Mouse (Mus musculus): ENCODE measurements around the gene Mcoln2.

Mcoln2 gene

DNA sequence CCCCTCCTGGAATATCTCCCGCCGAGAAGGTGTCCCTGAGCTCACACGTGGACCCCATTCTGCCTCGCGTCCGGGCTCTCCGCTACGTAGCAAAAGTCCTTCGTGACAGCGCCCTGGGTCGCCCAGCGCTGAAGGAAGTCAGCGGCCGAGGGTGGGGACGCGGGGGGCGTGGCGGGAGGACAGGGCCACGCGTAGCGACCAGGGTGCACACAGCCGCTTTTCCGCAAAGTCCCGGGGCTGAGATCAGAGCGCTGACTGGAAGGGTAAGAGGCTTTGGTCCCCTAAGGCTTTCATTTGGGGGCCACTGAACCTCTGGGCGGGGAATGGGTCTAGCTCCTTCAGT lies 396 bp downstream of the Mcoln2 start:
- peak; percentile 47 for DNase-seq

DNA sequence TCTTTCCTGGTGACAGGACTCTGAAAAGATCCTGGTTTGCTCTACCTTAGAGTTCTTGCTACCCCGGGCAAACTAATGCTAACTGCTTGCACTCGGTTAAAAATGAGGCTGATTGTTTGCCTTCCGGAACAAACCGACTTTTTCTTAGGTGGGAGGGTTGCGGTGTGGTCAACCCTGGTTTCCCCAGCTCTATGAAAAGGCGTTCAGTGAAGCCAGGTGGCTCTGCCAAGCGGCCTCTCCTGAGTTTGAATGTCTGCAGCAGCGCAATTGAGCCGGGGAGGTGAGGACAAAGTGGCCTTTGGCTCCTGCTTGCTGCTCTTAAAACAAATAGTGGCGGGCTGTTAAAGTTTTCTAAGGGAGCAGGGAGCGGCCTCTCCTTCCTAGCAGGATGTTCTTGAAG lies 927 bp downstream of the Mcoln2 start:
- no peak for DNase-seq

DNA sequence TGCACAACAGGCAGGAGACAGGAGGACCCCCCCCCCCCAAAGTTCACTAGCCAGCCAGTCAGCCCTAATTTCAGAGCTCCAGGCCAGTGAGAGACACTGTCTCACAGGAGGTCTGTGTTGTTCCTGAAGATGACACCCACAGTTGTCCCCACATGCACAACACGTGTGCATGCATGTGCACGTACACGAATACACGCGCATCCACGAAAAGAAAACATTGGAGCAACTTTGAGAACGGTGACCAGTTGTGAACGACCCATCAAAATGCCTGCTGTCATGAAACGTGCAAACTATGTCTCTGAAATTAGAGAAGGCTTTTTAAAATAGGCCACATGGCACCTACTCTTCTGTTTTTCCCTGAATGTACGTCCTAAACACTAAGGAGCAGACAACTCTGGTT lies 1.7 kb downstream of the Mcoln2 start:
- no peak for DNase-seq

DNA sequence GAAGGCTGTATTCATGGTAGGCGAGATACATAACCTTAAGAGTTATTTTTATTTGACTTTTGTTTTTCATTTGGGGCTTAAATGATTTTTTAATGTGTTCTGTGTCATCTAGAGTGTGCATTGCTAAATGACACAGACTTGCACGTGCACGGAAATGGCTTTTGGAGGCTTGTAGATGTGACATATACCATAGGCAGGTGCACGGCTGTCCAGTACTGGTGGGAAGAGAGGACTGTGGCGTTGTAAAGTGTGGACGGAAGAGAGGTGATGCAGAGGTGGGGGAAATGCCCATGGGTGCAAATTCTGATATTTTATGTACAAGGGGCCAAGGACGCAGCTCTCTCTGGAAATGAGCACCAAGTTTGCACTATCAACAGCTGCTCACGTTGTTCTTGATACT lies 2.1 kb downstream of the Mcoln2 start:
- no peak for DNase-seq

DNA sequence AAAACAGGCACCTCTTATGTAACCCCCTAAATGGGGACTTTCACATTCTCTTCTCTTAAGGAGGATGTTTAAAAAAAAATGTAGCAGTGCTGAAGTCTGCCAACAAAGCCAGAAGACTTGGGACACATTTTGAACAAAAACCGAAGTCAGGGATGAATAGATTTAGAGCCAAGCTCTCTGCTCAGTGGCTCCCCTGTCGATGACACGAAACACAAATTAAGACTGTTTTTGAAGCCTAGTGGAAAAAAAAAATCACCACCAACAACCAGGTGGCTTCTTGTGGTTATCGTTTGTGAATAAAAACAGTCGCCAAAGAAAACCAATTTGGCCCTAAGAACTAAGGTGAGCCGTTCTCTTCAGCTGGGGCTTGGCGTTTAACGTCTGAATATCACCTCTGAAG lies 2.7 kb downstream of the Mcoln2 start:
- no peak for DNase-seq

DNA sequence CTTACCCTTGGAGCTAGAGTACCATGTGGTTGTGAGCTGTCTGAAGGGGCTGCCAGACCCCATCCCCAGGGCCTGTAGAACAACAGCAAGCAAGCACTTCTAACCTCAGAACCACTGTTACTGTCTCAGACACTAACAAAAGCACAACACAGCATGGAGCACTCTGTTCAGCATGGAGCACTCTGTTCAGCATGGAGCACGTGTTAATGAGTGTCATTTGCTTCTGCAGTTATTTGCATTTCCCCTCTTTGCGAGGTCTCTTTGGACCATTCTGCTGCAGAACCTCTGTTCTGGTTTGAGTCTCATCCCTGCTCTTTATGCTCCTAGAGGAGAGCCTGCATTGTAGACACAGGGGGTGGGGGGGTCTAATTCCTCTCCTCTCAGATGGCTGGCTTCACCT lies 3.3 kb downstream of the Mcoln2 start:
- DNase-seq, result no peak

GRCm38 (mm10) chr3:146153862-146154611 lies 4.4 kb downstream of the Mcoln2 start:
- DNase-seq, result peak; percentile 29

DNA sequence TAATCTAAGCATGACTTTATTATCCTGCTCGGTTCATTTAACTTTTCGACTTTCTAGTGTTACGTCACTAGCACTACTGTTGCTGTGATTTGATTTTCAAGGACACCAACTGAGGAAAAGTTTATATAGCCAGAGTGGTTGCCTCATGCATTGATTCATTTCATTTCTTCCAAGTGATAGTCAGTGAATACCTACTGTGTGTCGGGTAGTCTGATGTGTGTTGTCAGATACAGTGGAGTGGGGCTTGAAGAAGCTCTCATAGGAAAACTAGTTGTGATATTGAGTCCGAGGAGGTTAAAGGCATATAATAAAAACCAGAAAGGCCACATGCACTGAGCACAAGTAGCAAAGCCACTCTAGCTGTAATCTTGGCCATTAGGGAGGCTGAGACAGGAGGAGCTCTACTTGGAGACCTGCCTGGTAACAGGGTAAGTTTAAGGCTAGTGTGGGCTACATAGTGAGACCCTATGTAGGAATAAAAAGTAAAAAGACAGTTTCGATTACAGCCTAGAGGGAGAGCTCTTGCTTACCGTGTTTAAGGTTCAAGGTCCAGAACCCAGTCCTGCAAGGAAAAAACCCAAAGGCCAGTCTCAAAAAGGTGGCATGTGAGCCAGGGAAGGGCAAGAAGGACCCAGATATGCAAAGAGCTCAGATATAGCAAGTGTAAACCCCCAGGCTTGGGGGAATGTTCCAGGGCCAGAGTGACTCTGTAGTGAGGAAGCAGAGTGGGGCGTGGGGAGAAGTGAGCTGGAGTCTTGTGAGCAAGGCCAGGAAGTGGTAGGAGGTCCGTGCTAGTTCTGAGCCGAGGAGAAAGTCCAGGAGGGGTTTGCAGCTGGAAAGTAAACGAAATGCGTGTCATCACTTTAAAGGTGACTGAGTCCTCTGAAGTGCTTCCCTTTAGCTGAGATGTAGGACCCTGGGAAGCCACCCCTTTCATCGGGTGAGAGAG lies 6.3 kb downstream of the Mcoln2 start:
- no peak for DNase-seq

- no peak for DNase-seq
Measured at GRCm38 (mm10) chr3:146156811-146157210, 7.2 kb downstream of the Mcoln2 start.

DNA sequence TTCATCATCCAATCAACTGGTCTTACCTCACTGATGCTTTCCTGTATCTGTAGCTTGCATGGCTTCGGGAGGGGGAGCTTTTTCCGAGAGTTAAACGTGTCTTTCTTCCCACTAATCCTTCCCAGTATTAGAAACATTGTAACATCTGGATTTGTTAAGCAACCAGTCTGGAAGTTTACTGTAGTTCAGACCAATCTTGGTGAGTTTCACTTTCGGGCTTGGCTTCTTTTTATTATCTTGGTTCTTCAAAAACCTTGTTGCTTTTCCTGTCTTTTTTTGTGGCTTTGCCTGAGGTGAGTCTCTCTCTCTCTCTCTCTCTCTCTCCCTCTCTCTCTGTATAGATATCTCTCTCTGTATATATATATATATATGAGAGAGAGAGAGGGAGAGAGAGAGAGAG lies 8.4 kb downstream of the Mcoln2 start:
- no peak for DNase-seq

GRCm38 (mm10) chr3:146159360-146159759 lies 9.7 kb downstream of the Mcoln2 start:
- DNase-seq, result no peak

- no peak for DNase-seq
Measured at GRCm38 (mm10) chr3:146162197-146162596, 12.6 kb downstream of the Mcoln2 start.

GRCm38 (mm10) chr3:146169356-146169755 lies 19.7 kb downstream of the Mcoln2 start:
- DNase-seq, result no peak

- no peak for DNase-seq
Measured at GRCm38 (mm10) chr3:146173030-146173429, 23.4 kb downstream of the Mcoln2 start.

GRCm38 (mm10) chr3:146174215-146174614 lies 24.6 kb downstream of the Mcoln2 start:
- no peak for DNase-seq

DNA sequence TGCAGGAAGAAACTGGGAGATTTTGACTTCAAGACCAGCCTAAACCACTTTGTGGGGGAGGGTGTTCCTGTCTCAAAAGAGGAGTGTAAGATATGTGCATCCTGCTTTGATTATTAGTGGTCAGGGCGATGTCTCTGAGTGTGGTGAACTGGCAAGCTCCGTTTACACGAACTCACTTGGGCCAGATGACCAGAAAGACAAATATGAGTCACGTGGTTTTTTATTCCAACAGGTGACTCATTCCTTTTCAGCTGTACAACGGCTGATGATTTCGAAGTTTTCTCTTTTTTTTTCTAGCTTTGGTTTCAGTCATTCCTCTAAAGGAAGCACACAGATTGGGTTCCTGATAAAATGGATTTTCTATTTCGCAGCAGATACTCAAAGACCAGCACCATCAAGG lies 27.7 kb downstream of the Mcoln2 start:
- no peak for DNase-seq

DNA sequence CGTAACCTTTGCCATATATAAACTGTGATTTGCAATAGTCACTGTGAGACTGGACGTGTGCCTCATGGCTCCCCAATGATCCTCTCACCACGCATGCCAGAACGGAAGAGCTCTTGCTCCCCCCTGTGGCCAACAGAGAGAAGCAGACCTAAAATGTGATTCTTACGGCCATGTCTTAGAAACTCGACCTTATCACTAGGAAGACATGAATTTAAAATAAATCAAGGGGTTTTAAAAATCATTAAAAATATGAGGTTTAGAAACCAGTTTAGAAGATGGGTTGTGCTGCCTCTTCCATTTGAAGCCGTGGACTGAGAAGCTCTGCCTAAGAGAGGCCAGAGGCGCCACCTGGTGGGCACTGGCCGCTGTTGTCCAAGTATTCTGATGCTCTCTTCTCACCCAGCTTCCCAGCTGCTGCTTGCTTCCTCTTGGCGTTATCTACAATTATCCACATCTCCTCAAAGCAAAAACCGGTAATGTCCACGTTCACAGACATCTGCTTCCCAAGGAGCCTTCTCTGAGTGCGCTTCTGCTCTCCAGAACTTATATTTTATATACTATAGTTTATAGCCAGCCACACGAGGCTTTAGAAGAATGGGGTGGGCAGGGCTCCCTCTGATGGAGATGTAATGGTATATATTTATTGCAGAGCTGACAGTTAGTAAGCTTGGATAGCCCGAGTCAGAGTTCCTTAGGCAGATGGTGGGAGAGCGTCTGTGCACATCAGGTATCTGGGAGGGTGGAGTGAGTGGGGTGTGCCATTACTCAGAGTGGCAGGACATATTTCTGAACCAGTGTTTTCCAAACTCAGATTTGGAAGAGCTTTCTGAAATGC lies 28.3 kb downstream of the Mcoln2 start:
- peak; percentile 78 for DNase-seq

DNA sequence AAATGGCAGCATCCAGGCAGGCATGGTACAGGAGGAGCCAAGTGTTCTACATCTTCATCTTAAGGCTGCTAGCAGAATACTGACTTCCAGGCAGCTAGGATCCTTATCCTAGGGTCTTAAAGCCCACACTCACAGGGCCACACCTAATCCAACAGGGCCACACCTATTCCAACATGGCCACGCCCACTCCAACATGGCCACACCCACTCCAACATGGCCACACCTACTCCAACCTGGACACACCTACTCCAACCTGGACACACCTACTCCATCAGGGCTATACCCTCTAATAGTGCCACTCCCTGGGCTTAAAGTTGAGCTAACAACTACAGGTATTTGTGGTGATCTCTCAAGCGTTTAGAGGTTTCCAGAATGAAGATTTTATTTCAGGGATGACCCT lies 30.7 kb downstream of the Mcoln2 start:
- DNase-seq, result peak; percentile 13

DNA sequence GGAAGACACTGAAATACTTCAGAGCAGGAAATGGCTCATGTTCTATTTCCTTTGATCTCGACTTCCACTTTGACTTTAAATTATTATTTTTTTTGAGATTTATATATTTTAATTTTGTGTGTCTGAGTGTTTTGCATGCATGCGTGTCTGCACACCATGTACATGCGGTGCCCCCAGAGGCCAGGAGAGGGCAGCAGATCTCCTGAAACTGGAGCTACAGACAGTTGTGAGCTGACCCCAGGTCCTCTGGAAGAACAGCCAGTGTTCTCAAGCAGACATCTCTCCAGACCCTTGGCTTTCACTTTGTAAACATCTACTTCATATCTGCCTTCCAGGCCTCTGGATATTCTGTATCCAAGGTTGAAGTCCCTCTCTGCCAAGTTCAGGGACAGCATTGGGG lies 31.4 kb downstream of the Mcoln2 start:
- peak; percentile 62 for DNase-seq

- peak; percentile 35 for DNase-seq
Measured at GRCm38 (mm10) chr3:146184992-146185657, 35.5 kb downstream of the Mcoln2 start.

- no peak for DNase-seq
Measured at GRCm38 (mm10) chr3:146186033-146186432, 36.4 kb downstream of the Mcoln2 start.

GRCm38 (mm10) chr3:146189933-146190332 lies 40.3 kb downstream of the Mcoln2 start:
- no peak for DNase-seq

- no peak for DNase-seq
Measured at GRCm38 (mm10) chr3:146192507-146192906, 42.9 kb downstream of the Mcoln2 start.
